Mouse (Mus musculus): Measurements from ENCODE around the gene Gm20388. TPM values are rescaled to one million over a fixed set of nuclear protein-coding genes. Genes with fewer than 3 reads are reported as not detected.

The Gm20388 gene
- polyA plus RNA-seq, 2 experiments = 8.5 TPM; not detected in 1

GRCm38 (mm10) chr8:122673989-122674388 is 2763.3 kb downstream of the Gm20388 start:
- H3K4me2 ChIP-seq (ENCODE audit: low read depth) = no peak overlapping the region
- H3K9ac ChIP-seq (replicated peaks) = no peak overlapping the region
- H3K36me3 ChIP-seq (replicated peaks; ENCODE audit: control insufficient read depth, insufficient read depth, low read depth) = no peaks in the 10 kb centered on the region; the same call in 1 of the 2 replicates
- no peak for DNase-seq (ENCODE audit: low read depth in 3 of 3, low spot score in 3 of 3)
- no peak overlapping the region for H3K27ac ChIP-seq
- peaks cover 3 to 8% of the 10 kb centered on the region in 2 experiments for H3K4me1 ChIP-seq (replicated peaks; ENCODE audit: control insufficient read depth in 2 of 2, insufficient read depth in 2 of 2, low read length in 1 of 2)
- WGBS (ENCODE audit: insufficient replicate concordance) = 83% methylated on average over 12 of the region's 12 CpGs
- no peak overlapping the region for H3K4me3 ChIP-seq (ENCODE audit: insufficient read depth in 1 of 2, low read depth in 2 of 2, low read length in 2 of 2)
- H3K9me3 ChIP-seq (ENCODE audit: control insufficient read depth, low read length) = no peaks in the 10 kb centered on the region
- TF ChIP-seq CTCF (IDR thresholded peaks at IDR 0.05; ENCODE audit: low read depth) (0 out of 2 replicates have a peak, but pooled peaks have one; percentile 2), EP300 (IDR thresholded peaks at IDR 0.05; ENCODE audit: low read depth) (no peak)
- H3K27me3 ChIP-seq (ENCODE audit: control insufficient read depth, insufficient read depth, low read length) = peaks cover 16% of the 10 kb centered on the region
- ATAC-seq (ENCODE audit: insufficient read depth) = no peak

- Histone ChIP-seq H3K9ac (replicated peaks) (no peak overlapping the region; the same call in 1 of the 2 replicates), H3K4me2 (ENCODE audit: low read depth) (no peak overlapping the region), H3K27me3 (ENCODE audit: control insufficient read depth, insufficient read depth, low read length) (peaks cover 21% of the 10 kb centered on the region), H3K4me3 (ENCODE audit: insufficient read depth in 1 of 2, low read depth in 2 of 2, low read length in 2 of 2) (no peak overlapping the region), H3K36me3 (replicated peaks; ENCODE audit: control insufficient read depth, insufficient read depth, low read depth) (no peaks in the 10 kb centered on the region; the same call in 1 of the 2 replicates), H3K4me1 (replicated peaks; ENCODE audit: control insufficient read depth in 2 of 2, insufficient read depth in 2 of 2, low read length in 1 of 2) (peaks cover 11 to 18% of the 10 kb centered on the region in 2 experiments), H3K27ac (no peak overlapping the region), H3K9me3 (ENCODE audit: control insufficient read depth, low read length) (no peaks in the 10 kb centered on the region)
- ATAC-seq (ENCODE audit: insufficient read depth) (no peak), DNase-seq (ENCODE audit: low read depth in 3 of 3, low spot score in 3 of 3) (no peak)
- TF ChIP-seq CTCF (IDR thresholded peaks at IDR 0.05; ENCODE audit: low read depth) = peak; percentile 60
- no peak for TF ChIP-seq EP300 (IDR thresholded peaks at IDR 0.05; ENCODE audit: low read depth)
- 43% methylated on average over 7 of the region's 7 CpGs for WGBS (ENCODE audit: insufficient replicate concordance)
These were observed 2764.4 kb downstream of the Gm20388 start for GRCm38 (mm10) chr8:122674999-122675398.

GRCm38 (mm10) chr8:122675596-122676420 is 2765.2 kb downstream of the Gm20388 start:
- no peak for TF ChIP-seq CTCF (IDR thresholded peaks at IDR 0.05; ENCODE audit: low read depth)
- no peak for TF ChIP-seq EP300 (IDR thresholded peaks at IDR 0.05; ENCODE audit: low read depth)
- no peak overlapping the region for H3K27ac ChIP-seq
- peak overlapping the region; percentile 73 for H3K4me2 ChIP-seq (ENCODE audit: low read depth)
- no peaks in the 10 kb centered on the region; the same call in 1 of the 2 replicates for H3K36me3 ChIP-seq (replicated peaks; ENCODE audit: control insufficient read depth, insufficient read depth, low read depth)
- no peaks in the 10 kb centered on the region for H3K9me3 ChIP-seq (ENCODE audit: control insufficient read depth, low read length)
- DNase-seq (ENCODE audit: low read depth in 3 of 3, low spot score in 3 of 3) = no peak
- no peak overlapping the region for H3K9ac ChIP-seq (replicated peaks)
- peaks cover 29% of the 10 kb centered on the region for H3K27me3 ChIP-seq (ENCODE audit: control insufficient read depth, insufficient read depth, low read length)
- ATAC-seq (ENCODE audit: insufficient read depth) = no peak
- H3K4me3 ChIP-seq (ENCODE audit: insufficient read depth in 1 of 2, low read depth in 2 of 2, low read length in 2 of 2) = no peak overlapping the region
- WGBS (ENCODE audit: insufficient replicate concordance) = 78% methylated on average over 17 of the region's 17 CpGs
- peaks cover 16 to 24% of the 10 kb centered on the region in 2 experiments for H3K4me1 ChIP-seq (replicated peaks; ENCODE audit: control insufficient read depth in 2 of 2, insufficient read depth in 2 of 2, low read length in 1 of 2)

- TF ChIP-seq CTCF (IDR thresholded peaks at IDR 0.05; ENCODE audit: low read depth) (no peak), EP300 (IDR thresholded peaks at IDR 0.05; ENCODE audit: low read depth) (no peak)
- WGBS (ENCODE audit: insufficient replicate concordance) = 52% methylated on average over 16 of the region's 16 CpGs
- Histone ChIP-seq H3K4me3 (ENCODE audit: insufficient read depth in 1 of 2, low read depth in 2 of 2, low read length in 2 of 2) (peak overlapping the region; percentile 57 to 58), H3K9me3 (ENCODE audit: control insufficient read depth, low read length) (no peaks in the 10 kb centered on the region), H3K4me2 (ENCODE audit: low read depth) (peak overlapping the region; percentile 73), H3K36me3 (replicated peaks; ENCODE audit: control insufficient read depth, insufficient read depth, low read depth) (no peaks in the 10 kb centered on the region; the same call in 1 of the 2 replicates), H3K27me3 (ENCODE audit: control insufficient read depth, insufficient read depth, low read length) (peaks cover 33% of the 10 kb centered on the region), H3K9ac (replicated peaks) (peak overlapping the region; percentile 46), H3K4me1 (replicated peaks; ENCODE audit: control insufficient read depth in 2 of 2, insufficient read depth in 2 of 2, low read length in 1 of 2) (peaks cover 21 to 24% of the 10 kb centered on the region in 2 experiments), H3K27ac (no peak overlapping the region)
- ATAC-seq (ENCODE audit: insufficient read depth) = no peak
- no peak for DNase-seq (ENCODE audit: low read depth in 3 of 3, low spot score in 3 of 3)
These were observed 2766.2 kb downstream of the Gm20388 start for GRCm38 (mm10) chr8:122676621-122677480.

Measured in liver, embryonic 14.5 days (tissue).